Mouse (Mus musculus) kidney, adult 18-20 months (tissue): ENCODE measurements around the gene Vmn1r125.
"Not testable (repeated sequence)": the region's sequence is repeated elsewhere in the genome, so short reads cannot be mapped to it uniquely, and the experiment has no call there.

Source experiments
- DNase-seq: peaks from one replicate; pipeline ENCODE4 v3.0.0; 2021

Gene Vmn1r125

DNA sequence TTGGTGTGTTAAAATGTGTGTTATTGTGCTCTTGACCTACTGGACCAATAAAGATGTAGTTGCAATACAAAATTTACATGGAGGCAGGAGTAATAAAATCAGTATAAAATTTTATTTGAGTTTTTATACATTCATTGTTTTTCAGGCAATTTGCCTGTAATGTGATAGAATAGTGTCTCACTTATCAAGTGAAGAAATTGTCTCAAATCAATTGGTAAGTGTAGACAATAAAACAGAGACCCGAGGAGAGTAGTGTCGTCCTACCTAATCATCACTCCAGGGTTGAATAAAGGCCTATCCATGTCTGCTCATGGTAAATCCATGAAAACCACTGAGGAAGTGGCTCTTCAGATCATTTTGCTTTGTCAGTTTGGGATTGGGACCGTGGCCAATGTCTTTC, at the start of gene Vmn1r125:
TSS of gene Vmn1r125 (plus strand) at position 301 of the 400 bp plus-strand sequence.
- not testable (repeated sequence) for DNase-seq

DNA sequence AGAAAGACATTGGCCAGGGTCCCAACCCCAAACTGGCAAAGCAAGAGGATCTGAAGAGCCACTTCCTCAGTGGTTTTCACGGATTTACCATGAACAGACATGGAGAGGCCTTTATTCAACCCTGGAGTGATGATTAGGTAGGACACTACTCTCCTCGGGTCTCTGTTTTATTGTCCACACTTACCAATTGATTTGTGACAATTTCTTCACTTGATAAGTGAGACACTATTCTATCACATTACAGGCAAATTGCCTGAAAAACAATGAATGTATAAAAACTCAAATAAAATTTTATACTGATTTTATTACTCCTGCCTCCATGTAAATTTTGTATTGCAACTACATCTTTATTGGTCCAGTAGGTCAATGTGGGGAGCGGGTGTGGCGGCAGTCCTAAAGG, 11.5 kb upstream of the Vmn1r125 start, which contains the start of gene Vmn1r124:
TSS of gene Vmn1r124 (minus strand) at position 101 of the 400 bp plus-strand sequence.
- DNase-seq, result not testable (repeated sequence)

DNA sequence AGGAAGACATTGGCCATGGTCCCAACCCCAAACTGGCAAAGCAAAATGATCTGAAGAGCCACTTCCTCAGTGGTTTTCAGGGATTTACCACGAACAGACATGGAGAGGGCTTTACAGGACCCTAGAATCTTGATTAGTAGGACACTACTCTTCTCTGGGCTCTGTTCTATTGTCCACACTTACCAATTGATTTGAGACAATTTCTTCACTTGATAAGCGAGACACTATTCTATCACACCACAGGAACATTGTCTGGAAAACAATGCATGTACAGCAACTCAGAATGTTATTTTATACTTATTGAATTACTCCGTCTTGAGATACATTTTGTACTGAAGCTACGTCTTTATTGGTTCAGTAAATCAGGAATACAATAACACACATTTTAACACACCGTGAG, 29.4 kb downstream of the Vmn1r125 start, which contains the start of gene Vmn1r126:
TSS of gene Vmn1r126 (minus strand) at position 101 of the 400 bp plus-strand sequence.
- not testable (repeated sequence) for DNase-seq

DNA sequence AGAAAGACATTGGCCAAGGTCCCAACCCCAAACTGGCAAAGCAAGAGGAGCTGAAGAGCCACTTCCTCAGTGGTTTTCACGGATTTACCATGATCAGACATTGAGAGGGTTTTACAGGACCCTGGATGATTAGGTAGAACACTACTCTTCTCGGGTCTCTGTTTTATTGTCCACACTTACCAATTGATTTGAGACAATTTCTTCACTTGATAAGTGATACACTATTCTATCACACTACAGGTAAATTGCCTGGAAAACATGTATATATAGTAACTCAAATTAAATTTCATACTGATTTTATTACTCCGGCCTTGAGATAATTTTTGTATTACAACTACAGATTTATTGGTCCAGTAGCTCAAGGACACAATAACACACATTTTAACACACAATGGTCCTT, 47.8 kb downstream of the Vmn1r125 start, which contains the start of gene Vmn1r127:
TSS of gene Vmn1r127 (minus strand) at position 101 of the 400 bp plus-strand sequence.
- DNase-seq, result not testable (repeated sequence)
